Mouse (Mus musculus): Measurements from ENCODE around the gene 9930104L06Rik. TPM values are rescaled to one million over a fixed set of nuclear protein-coding genes. Genes with fewer than 3 reads are reported as not detected.
A peak's percentile ranks its signal among the peaks of the same experiment; 100 is the strongest.

The 9930104L06Rik gene
- polyA plus RNA-seq, 1 experiment from 2014 or later, result 4.9 TPM

GRCm38 (mm10) chr4:124990325-124990724 lies 53.5 kb downstream of the 9930104L06Rik start:
- ATAC-seq (ENCODE audit: low FRiP score, low TSS enrichment), result no peak
- Histone ChIP-seq H3K27me3 (ENCODE audit: control insufficient read depth, insufficient read depth, low read length) (peaks cover 38% of the 10 kb centered on the region), H3K36me3 (ENCODE audit: control insufficient read depth, insufficient read depth, low read length) (no peaks in the 10 kb centered on the region), H3K4me3 (replicated peaks; ENCODE audit: low read depth, low read length) (no peak overlapping the region), H3K9ac (replicated peaks; ENCODE audit: low read length) (no peak overlapping the region), H3K4me1 (ENCODE audit: control insufficient read depth, insufficient read depth, low read length) (peaks cover 14% of the 10 kb centered on the region; the same call in 1 of the 2 replicates), H3K4me2 (ENCODE audit: low read length) (peak overlapping the region; percentile 37), H3K27ac (replicated peaks; ENCODE audit: low read depth, low read length) (no peak overlapping the region), H3K9me3 (ENCODE audit: control insufficient read depth, low read length) (no peaks in the 10 kb centered on the region)
- no peak for DNase-seq
- under 1% methylated on average over 7 of the region's 7 CpGs for WGBS

Other genes starting within 250 kb of the 9930104L06Rik start
- 37.6 and 38.2 TPM in 2 replicates for gene Utp11, start 243.4 kb upstream of the 9930104L06Rik start, polyA plus RNA-seq (2014; fragmentation: Nextera tagmentation; extraction: Ambion mirVana)
- gene Fhl3, start 236.3 kb upstream of the 9930104L06Rik start, polyA plus RNA-seq (2014; fragmentation: Nextera tagmentation; extraction: Ambion mirVana), result 0.73 and 1.8 TPM in 2 replicates
- 94.9 and 116 TPM in 2 replicates for gene Sf3a3, start 222.3 kb upstream of the 9930104L06Rik start, polyA plus RNA-seq (2014; fragmentation: Nextera tagmentation; extraction: Ambion mirVana)
- 16.4 and 26.4 TPM in 2 replicates for gene Inpp5b, start 195.2 kb upstream of the 9930104L06Rik start, polyA plus RNA-seq (2014; fragmentation: Nextera tagmentation; extraction: Ambion mirVana)
- 11.4 and 13.4 TPM in 2 replicates for gene Mtf1, start 134.9 kb upstream of the 9930104L06Rik start, polyA plus RNA-seq (2014; fragmentation: Nextera tagmentation; extraction: Ambion mirVana)
- 57.3 and 59.1 TPM in 2 replicates for gene Yrdc, start 86.4 kb upstream of the 9930104L06Rik start, polyA plus RNA-seq (2014; fragmentation: Nextera tagmentation; extraction: Ambion mirVana)
- 85.1 and 110 TPM in 2 replicates for gene 1110065P20Rik, start 85.9 kb upstream of the 9930104L06Rik start, polyA plus RNA-seq (2014; fragmentation: Nextera tagmentation; extraction: Ambion mirVana)
- gene Maneal, start 74.9 kb upstream of the 9930104L06Rik start, polyA plus RNA-seq (2014; fragmentation: Nextera tagmentation; extraction: Ambion mirVana), result 16.9 and 18.5 TPM in 2 replicates
- gene Epha10, start 56.1 kb upstream of the 9930104L06Rik start, polyA plus RNA-seq (2014; fragmentation: Nextera tagmentation; extraction: Ambion mirVana), result 9.6 and 10.7 TPM in 2 replicates
- gene Cdca8, start 2.3 kb downstream of the 9930104L06Rik start, polyA plus RNA-seq (2014; fragmentation: Nextera tagmentation; extraction: Ambion mirVana), result 22.8 and 34.7 TPM in 2 replicates
- gene Rspo1, start 49.4 kb downstream of the 9930104L06Rik start, polyA plus RNA-seq (2014; fragmentation: Nextera tagmentation; extraction: Ambion mirVana), result 1.7 and 3.2 TPM in 2 replicates
- gene Gnl2, start 79.5 kb downstream of the 9930104L06Rik start, polyA plus RNA-seq (2014; fragmentation: Nextera tagmentation; extraction: Ambion mirVana), result 67.3 and 88.9 TPM in 2 replicates
- 0.92 and 1.0 TPM in 2 replicates for gene Dnali1, start 128.7 kb downstream of the 9930104L06Rik start, polyA plus RNA-seq (2014; fragmentation: Nextera tagmentation; extraction: Ambion mirVana)
- gene Snip1, start 129.6 kb downstream of the 9930104L06Rik start, polyA plus RNA-seq (2014; fragmentation: Nextera tagmentation; extraction: Ambion mirVana), result 27.7 and 31.2 TPM in 2 replicates
- 171 and 183 TPM in 2 replicates for gene Meaf6, start 148.1 kb downstream of the 9930104L06Rik start, polyA plus RNA-seq (2014; fragmentation: Nextera tagmentation; extraction: Ambion mirVana)
- 0.22 and 0.46 TPM in 2 replicates for gene Zc3h12a, start 190.8 kb downstream of the 9930104L06Rik start, polyA plus RNA-seq (2014; fragmentation: Nextera tagmentation; extraction: Ambion mirVana)

Measured in midbrain, embryonic 14.5 days (tissue).